Mouse (Mus musculus): ENCODE results near the gene Klhl12. TPM values are rescaled to one million over a fixed set of nuclear protein-coding genes. Genes with fewer than 3 reads are reported as not detected.

Klhl12 gene
- polyA plus RNA-seq, 1 experiment from 2014 or later = 31.7 TPM

DNA sequence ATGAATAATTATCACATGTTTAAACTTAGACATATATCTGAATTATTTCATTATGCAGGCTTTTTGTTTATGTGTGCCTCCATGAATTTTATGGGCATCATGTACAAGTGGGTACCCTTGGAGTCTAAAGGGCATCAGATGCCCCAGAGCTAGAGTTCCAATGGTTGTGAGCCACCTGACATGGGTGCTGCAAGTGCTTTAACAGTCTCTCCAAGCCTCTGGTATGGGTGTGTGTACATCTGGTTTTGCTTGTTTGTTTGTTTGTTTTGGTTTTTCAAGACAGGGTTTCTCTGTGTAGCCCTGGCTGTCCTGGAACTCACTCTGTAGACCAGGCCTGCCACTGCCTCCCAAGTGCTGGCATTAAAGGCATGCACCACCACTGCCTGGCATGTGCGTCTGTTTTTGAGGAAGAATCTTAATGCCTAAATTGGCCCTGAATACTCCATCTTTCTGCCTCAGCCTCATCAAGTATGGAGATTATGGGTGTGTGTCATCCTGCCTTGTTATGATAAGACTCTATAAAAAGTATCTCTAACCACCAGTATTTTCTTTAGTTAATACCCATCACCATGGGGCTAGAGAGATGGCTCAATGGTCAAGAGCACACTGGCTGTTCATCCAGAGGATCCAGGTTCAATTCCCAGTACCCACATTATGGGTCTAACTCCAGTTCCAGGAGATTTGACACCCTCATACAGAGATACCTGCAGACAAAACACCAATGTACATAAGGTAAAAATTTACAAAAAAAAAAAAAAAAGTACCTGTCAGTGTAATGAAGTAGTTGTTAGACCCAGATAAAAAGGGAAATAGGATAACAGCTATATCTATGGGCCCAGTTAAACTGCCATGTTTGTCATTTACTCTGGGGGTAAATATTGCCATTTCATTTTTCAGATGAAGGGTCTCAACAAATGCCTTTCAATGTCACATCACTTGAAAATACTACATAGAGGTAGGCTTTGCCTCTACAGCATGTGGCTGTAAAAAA lies 5.3 kb downstream of the Klhl12 start:
- no peak overlapping the region for H3K4me3 ChIP-seq
- WGBS = 93% methylated on average over 1 of the region's 1 CpGs
- peaks cover 11% of the 10 kb centered on the region for H3K4me1 ChIP-seq (replicated peaks)
- DNase-seq (ENCODE audit: low spot score) = no peak
- H3K36me3 ChIP-seq = peaks cover 72% of the 10 kb centered on the region
- no peaks in the 10 kb centered on the region for H3K27me3 ChIP-seq (ENCODE audit: insufficient read depth, poor library complexity, severe bottlenecking)
- no peaks in the 10 kb centered on the region for H3K9me3 ChIP-seq
- no peak overlapping the region for H3K27ac ChIP-seq

DNA sequence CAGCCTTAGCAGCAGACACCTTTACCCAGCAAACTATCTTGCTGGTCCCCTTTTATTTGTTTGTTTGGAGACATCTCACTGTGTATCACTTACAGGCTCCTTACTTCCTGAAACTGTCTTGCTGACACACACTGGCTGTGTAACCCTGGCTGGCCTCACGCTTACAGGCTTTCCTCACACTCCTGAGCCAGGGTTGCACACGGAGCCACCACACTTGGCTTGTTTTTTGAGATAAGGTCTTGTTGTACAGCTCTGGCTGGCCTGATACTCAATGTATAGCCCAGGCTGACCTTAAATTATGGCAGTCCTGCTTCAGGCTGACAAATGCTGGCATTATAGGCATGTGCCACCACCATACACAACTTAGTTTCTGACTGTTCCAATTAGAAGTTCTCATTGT lies 29.3 kb downstream of the Klhl12 start:
- Histone ChIP-seq H3K27ac (no peak overlapping the region), H3K9me3 (no peaks in the 10 kb centered on the region), H3K36me3 (peaks cover 78% of the 10 kb centered on the region), H3K4me3 (no peak overlapping the region), H3K4me1 (replicated peaks) (no peaks in the 10 kb centered on the region), H3K27me3 (ENCODE audit: insufficient read depth, poor library complexity, severe bottlenecking) (no peaks in the 10 kb centered on the region)
- DNase-seq (ENCODE audit: low spot score) = no peak
- 89% methylated on average over 2 of the region's 2 CpGs for WGBS

GRCm38 (mm10) chr1:134490903-134491801 lies 35.8 kb downstream of the Klhl12 start:
- peaks cover 20% of the 10 kb centered on the region for H3K4me1 ChIP-seq (replicated peaks)
- no peaks in the 10 kb centered on the region for H3K9me3 ChIP-seq
- H3K27ac ChIP-seq = no peak overlapping the region
- peaks cover 50% of the 10 kb centered on the region for H3K36me3 ChIP-seq
- H3K27me3 ChIP-seq (ENCODE audit: insufficient read depth, poor library complexity, severe bottlenecking) = no peaks in the 10 kb centered on the region
- WGBS = 93% methylated on average over 6 of the region's 6 CpGs
- H3K4me3 ChIP-seq = no peak overlapping the region
- DNase-seq (ENCODE audit: low spot score) = no peak

DNA sequence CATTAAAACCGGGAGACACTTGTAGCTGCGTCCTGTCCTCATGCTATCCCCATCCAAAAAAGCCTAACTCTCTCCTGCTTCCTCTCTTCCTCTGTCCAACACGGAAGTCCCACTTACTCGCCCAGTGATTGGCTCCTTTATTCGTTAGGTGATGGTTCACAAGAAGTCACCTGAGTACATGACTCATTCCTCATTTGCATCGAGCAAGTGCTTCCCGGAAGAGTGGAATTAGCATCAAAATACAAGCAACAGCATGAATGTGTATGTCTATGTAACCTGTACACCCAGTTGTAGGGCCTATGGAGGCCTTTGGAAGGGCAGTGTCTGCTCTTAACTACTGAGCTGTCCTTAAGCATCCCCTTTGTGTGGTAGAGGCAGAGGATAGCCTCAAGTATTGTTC lies 36.9 kb downstream of the Klhl12 start:
- WGBS = 76% methylated on average over 7 of the region's 7 CpGs
- DNase-seq (ENCODE audit: low spot score) = no peak

DNA sequence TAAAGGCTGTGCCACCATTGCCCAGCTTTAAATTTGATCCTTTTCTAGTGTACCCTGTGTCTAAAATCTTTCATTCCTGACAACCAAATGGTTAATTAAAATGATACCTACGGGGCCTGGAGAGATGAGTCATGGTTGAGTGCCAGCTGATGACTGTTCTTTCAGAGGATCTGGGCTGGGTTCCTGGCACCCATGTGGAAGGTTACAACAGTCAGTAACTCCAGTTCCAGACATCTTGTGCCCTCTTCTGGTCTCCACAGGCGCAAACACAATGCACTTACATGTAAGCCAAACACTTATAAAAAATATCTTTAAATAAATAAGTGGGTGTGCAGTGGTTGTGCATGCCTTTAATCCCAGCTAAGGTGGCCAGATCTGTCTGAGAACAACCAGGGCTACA lies 38.2 kb downstream of the Klhl12 start:
- H3K4me1 ChIP-seq (replicated peaks) = peaks cover 20% of the 10 kb centered on the region
- no peak for DNase-seq (ENCODE audit: low spot score)
- H3K4me3 ChIP-seq = peak overlapping the region; percentile 83
- peaks cover 32% of the 10 kb centered on the region for H3K36me3 ChIP-seq
- H3K27me3 ChIP-seq (ENCODE audit: insufficient read depth, poor library complexity, severe bottlenecking) = no peaks in the 10 kb centered on the region
- no peaks in the 10 kb centered on the region for H3K9me3 ChIP-seq
- WGBS = 90% methylated on average over 2 of the region's 2 CpGs
- H3K27ac ChIP-seq = no peak overlapping the region

More for the DNA sequence above, 36.9 kb downstream of the Klhl12 start:
- Histone ChIP-seq H3K27ac (no peak overlapping the region), H3K36me3 (peaks cover 44% of the 10 kb centered on the region), H3K27me3 (ENCODE audit: insufficient read depth, poor library complexity, severe bottlenecking) (no peaks in the 10 kb centered on the region), H3K9me3 (no peaks in the 10 kb centered on the region), H3K4me1 (replicated peaks) (peaks cover 20% of the 10 kb centered on the region), H3K4me3 (no peak overlapping the region)

DNA sequence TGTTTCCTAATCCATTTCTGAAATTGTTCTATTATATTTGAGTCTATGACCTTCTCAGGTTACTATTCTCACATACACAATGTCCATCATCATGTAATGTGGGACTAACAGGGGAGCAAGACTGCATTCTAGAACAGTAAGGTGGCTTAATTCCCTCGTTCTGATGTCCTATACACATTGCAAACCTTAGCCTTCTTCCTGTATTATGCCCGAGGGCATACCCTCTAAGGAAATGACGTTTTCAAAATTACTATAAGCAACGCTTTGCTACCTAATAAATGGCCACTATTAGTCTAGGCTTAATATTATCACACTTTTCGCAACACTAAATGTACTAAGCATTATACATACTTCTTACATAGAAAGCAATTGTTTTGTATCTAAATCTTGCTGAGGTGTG lies 38.6 kb downstream of the Klhl12 start:
- Histone ChIP-seq H3K36me3 (peaks cover 32% of the 10 kb centered on the region), H3K4me1 (replicated peaks) (peaks cover 20% of the 10 kb centered on the region), H3K9me3 (no peaks in the 10 kb centered on the region), H3K27ac (peak overlapping the region; percentile 95), H3K27me3 (ENCODE audit: insufficient read depth, poor library complexity, severe bottlenecking) (no peaks in the 10 kb centered on the region), H3K4me3 (peak overlapping the region; percentile 83)
- 25% methylated on average over 5 of the region's 5 CpGs for WGBS
- no peak for DNase-seq (ENCODE audit: low spot score)

- DNase-seq (ENCODE audit: low spot score) = peak; percentile 99
- peaks cover 20% of the 10 kb centered on the region for H3K4me1 ChIP-seq (replicated peaks)
- under 1% methylated on average over 58 of the region's 58 CpGs for WGBS
These were observed 39.3 kb downstream of the Klhl12 start, which contains the start of gene Rabif for GRCm38 (mm10) chr1:134494428-134495215. Gene Rabif (plus strand): TSS chr1:134494648.

DNA sequence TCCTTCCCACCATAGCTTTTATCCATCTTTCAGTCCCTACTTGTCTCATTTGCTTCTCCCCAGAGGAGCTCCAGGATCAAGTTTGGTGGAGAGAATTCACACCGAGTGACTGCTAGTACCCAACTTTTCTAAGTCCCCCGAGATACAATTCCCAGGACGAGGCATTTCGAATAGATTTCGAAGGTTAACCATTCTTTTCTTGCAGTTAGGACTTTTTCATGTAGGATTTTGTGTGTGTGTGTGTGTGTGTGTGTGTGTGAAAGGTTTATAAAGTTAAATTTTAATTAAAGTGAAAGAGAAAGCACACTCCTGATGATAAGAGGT lies 39.8 kb downstream of the Klhl12 start:
- peak overlapping the region; percentile 95 for H3K27ac ChIP-seq
- H3K9me3 ChIP-seq = no peaks in the 10 kb centered on the region
- no peaks in the 10 kb centered on the region for H3K27me3 ChIP-seq (ENCODE audit: insufficient read depth, poor library complexity, severe bottlenecking)
- DNase-seq (ENCODE audit: low spot score) = no peak
- peak overlapping the region; percentile 83 for H3K4me3 ChIP-seq
- H3K4me1 ChIP-seq (replicated peaks) = peaks cover 20% of the 10 kb centered on the region
- peaks cover 21% of the 10 kb centered on the region for H3K36me3 ChIP-seq
- 29% methylated on average over 5 of the region's 5 CpGs for WGBS

More at GRCm38 (mm10) chr1:134494428-134495215, 39.3 kb downstream of the Klhl12 start, which contains the start of gene Rabif:
- Histone ChIP-seq H3K4me3 (peak within 1 kb of the TSS; percentile 83), H3K36me3 (peaks cover 26% of the 10 kb centered on the region), H3K27me3 (ENCODE audit: insufficient read depth, poor library complexity, severe bottlenecking) (no peaks in the 10 kb centered on the region), H3K27ac (peak within 1 kb of the TSS; percentile 95), H3K9me3 (no peaks in the 10 kb centered on the region)

GRCm38 (mm10) chr1:134495991-134496390 lies 40.7 kb downstream of the Klhl12 start:
- WGBS = 90% methylated on average over 10 of the region's 10 CpGs
- no peak for DNase-seq (ENCODE audit: low spot score)
- Histone ChIP-seq H3K4me1 (replicated peaks) (peaks cover 20% of the 10 kb centered on the region), H3K27ac (no peak overlapping the region), H3K27me3 (ENCODE audit: insufficient read depth, poor library complexity, severe bottlenecking) (no peaks in the 10 kb centered on the region), H3K4me3 (peak overlapping the region; percentile 83; the same call in 1 of the 2 replicates), H3K9me3 (no peaks in the 10 kb centered on the region), H3K36me3 (peaks cover 16% of the 10 kb centered on the region)

DNA sequence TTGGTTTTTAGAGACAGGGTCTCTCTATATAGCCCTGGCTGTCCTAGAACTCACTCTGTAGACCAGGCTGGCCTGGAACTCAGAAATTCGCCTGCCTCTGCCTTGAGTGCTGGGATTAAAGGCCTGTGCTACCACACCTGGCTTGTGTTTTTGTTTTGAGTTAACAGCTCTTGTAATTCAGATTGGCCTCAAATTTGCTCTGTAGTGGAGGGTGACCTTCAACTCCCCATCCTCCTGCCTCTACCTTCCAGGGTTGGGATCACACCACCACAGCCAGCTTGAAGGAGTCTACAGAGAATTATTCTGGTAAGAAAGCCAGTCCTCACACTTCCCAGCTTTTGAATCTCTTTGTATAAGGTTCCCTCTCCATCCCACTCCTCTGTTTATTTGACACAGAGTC lies 45.6 kb downstream of the Klhl12 start:
- H3K4me1 ChIP-seq (replicated peaks) = peaks cover 2% of the 10 kb centered on the region
- H3K4me3 ChIP-seq = no peak overlapping the region
- H3K27me3 ChIP-seq (ENCODE audit: insufficient read depth, poor library complexity, severe bottlenecking) = no peaks in the 10 kb centered on the region
- no peak for DNase-seq (ENCODE audit: low spot score)
- no peaks in the 10 kb centered on the region for H3K9me3 ChIP-seq
- no peak overlapping the region for H3K27ac ChIP-seq
- WGBS = 96% methylated on average over 1 of the region's 1 CpGs
- H3K36me3 ChIP-seq = peaks cover 51% of the 10 kb centered on the region

DNA sequence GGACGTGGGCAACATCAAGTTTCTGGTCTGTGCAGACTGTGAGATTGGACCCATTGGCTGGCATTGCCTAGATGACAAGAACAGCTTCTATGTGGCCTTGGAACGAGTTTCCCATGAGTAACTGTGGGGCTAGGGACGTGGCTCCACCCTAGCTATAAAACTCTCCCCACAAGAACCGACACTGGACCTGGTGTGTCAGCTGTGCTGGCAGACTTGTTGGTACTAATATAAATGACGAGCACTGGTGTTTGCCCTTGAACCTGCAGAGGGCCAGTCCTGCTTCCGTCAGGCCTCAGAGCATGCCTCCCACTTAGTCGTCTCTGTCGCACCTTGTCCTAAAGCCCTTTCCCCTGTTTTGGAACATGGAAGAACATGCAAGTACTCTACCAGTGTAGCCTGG lies 50.9 kb downstream of the Klhl12 start:
- Histone ChIP-seq H3K4me3 (no peak overlapping the region), H3K9me3 (no peaks in the 10 kb centered on the region), H3K36me3 (peaks cover 67% of the 10 kb centered on the region), H3K4me1 (replicated peaks) (no peaks in the 10 kb centered on the region), H3K27me3 (ENCODE audit: insufficient read depth, poor library complexity, severe bottlenecking) (no peaks in the 10 kb centered on the region), H3K27ac (no peak overlapping the region)
- 95% methylated on average over 8 of the region's 8 CpGs for WGBS
- no peak for DNase-seq (ENCODE audit: low spot score)

DNA sequence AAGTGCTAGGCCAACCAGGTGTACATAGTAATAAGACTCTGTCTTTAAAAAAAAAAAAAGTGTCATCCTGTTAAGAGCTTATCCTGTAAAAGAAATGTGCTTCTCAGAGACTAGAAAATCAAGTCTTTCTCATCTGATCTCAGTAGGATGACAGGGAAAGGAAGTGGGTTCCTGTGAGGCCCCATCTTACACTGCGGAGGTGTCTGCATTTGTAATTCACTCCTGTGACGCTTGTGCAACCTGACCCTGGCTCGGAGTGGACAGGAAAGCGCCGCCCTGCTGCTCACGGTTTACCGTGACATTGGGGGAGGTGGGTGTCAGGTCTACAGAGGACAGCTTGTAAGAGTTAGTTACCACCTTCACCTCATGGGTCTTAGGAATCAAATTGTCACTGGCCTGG lies 54.7 kb downstream of the Klhl12 start:
- Histone ChIP-seq H3K4me3 (no peak overlapping the region), H3K9me3 (no peaks in the 10 kb centered on the region), H3K36me3 (peaks cover 41% of the 10 kb centered on the region), H3K4me1 (replicated peaks) (peaks cover 14% of the 10 kb centered on the region), H3K27ac (no peak overlapping the region), H3K27me3 (ENCODE audit: insufficient read depth, poor library complexity, severe bottlenecking) (peaks cover 37% of the 10 kb centered on the region)
- 51% methylated on average over 7 of the region's 7 CpGs for WGBS
- no peak for DNase-seq (ENCODE audit: low spot score)

Measured in hindbrain, embryonic 10.5 days (tissue).